Mouse (Mus musculus) midbrain, embryonic 10.5 days (tissue): ENCODE results near the gene Jade2. TPM values are rescaled to one million over a fixed set of nuclear protein-coding genes. Genes with fewer than 3 reads are reported as not detected.

ENCODE experiments used
- DNase-seq: peaks from one replicate; pipeline ENCODE4 v3.0.0-alpha.2; 2017; ENCODE audit warnings: low spot score
- H3K27ac ChIP-seq: fragments of 300-500 bp; sonication (generic); replicated peaks from 2 replicates; pipeline ENCODE4 v1.5.1; 2016; ENCODE audit warnings: mild to moderate bottlenecking
- H3K27me3 ChIP-seq: fragments of 300-500 bp; sonication (generic); 2 replicates; pipeline ENCODE4 v1.6.1; 2016; ENCODE audit warnings: low read depth, mild to moderate bottlenecking; ENCODE audit not compliant: poor library complexity, severe bottlenecking
- H3K36me3 ChIP-seq: fragments of 300-500 bp; sonication (generic); 2 replicates; pipeline ENCODE4 v1.6.1; 2016; ENCODE audit warnings: mild to moderate bottlenecking, moderate library complexity
- H3K4me1 ChIP-seq: fragments of 300-500 bp; sonication (generic); 2 replicates; pipeline ENCODE4 v1.6.1; 2016
- H3K4me3 ChIP-seq: fragments of 300-500 bp; sonication (generic); 2 replicates; pipeline ENCODE4 v1.5.1; 2016; ENCODE audit warnings: mild to moderate bottlenecking, moderate library complexity
- H3K9me3 ChIP-seq: fragments of 300-500 bp; sonication (generic); replicated peaks from 2 replicates; pipeline ENCODE4 v1.6.1; 2016; ENCODE audit warnings: mild to moderate bottlenecking
- WGBS: fragments of 180-500 bp; shearing (Covaris S2); methylation state at CpG from one replicate; pipeline ENCODE4 v1.1.7; 2016; 5-methylcytosine and 5-hydroxymethylcytosine counted together
- polyA plus RNA-seq: library from polyadenylated mRNA; unstranded; fragments of >200 nt; fragmentation: Nextera tagmentation; extraction: Ambion mirVana; gene quantifications from 2 replicates; pipeline ENCODE4 v1.2.1, GENCODE M21; 2016

Jade2 gene
- polyA plus RNA-seq, 1 experiment from 2014 or later: 0.41 TPM

GRCm38 (mm10) chr11:51823271-51823670 is 34.2 kb downstream of the Jade2 start:
- 59% methylated on average over 11 of the region's 11 CpGs for WGBS
- no peaks in the 10 kb centered on the region for H3K27me3 ChIP-seq
- peak overlapping the region; percentile 69 for H3K27ac ChIP-seq
- no peaks in the 10 kb centered on the region for H3K9me3 ChIP-seq
- peaks cover 28% of the 10 kb centered on the region for H3K4me1 ChIP-seq
- peak; percentile 52 for DNase-seq
- 0 out of 2 replicates have a peak, but pooled peaks cover 2% of the 10 kb centered on the region for H3K36me3 ChIP-seq
- no peak overlapping the region for H3K4me3 ChIP-seq

- Histone ChIP-seq H3K27me3 (no peaks in the 10 kb centered on the region), H3K27ac (peak overlapping the region; percentile 69), H3K36me3 (0 out of 2 replicates have a peak, but pooled peaks cover 2% of the 10 kb centered on the region), H3K9me3 (no peaks in the 10 kb centered on the region), H3K4me1 (peaks cover 32% of the 10 kb centered on the region), H3K4me3 (no peak overlapping the region)
- 42% methylated on average over 4 of the region's 4 CpGs for WGBS
- no peak for DNase-seq
Measured at GRCm38 (mm10) chr11:51822736-51823135, 34.7 kb downstream of the Jade2 start.

- Histone ChIP-seq H3K27me3 (no peaks in the 10 kb centered on the region), H3K36me3 (0 out of 2 replicates have a peak, but pooled peaks cover 2% of the 10 kb centered on the region), H3K27ac (0 out of 2 replicates have a peak overlapping the region, but pooled peaks have one; percentile 20), H3K4me3 (no peak overlapping the region), H3K9me3 (no peaks in the 10 kb centered on the region), H3K4me1 (peaks cover 32% of the 10 kb centered on the region)
- WGBS: 50% methylated on average over 11 of the region's 11 CpGs
- peak; percentile 75 for DNase-seq
Measured at GRCm38 (mm10) chr11:51820861-51821260, 36.6 kb downstream of the Jade2 start.

GRCm38 (mm10) chr11:51819964-51820363 is 37.5 kb downstream of the Jade2 start:
- 76% methylated on average over 3 of the region's 3 CpGs for WGBS
- DNase-seq: peak; percentile 35
- no peaks in the 10 kb centered on the region for H3K27me3 ChIP-seq
- no peaks in the 10 kb centered on the region for H3K9me3 ChIP-seq
- H3K4me3 ChIP-seq: no peak overlapping the region
- no peak overlapping the region for H3K27ac ChIP-seq
- H3K36me3 ChIP-seq: 0 out of 2 replicates have a peak, but pooled peaks cover 2% of the 10 kb centered on the region
- H3K4me1 ChIP-seq: peaks cover 32% of the 10 kb centered on the region

GRCm38 (mm10) chr11:51818837-51819236 is 38.6 kb downstream of the Jade2 start:
- H3K27me3 ChIP-seq: no peaks in the 10 kb centered on the region
- 90% methylated on average over 4 of the region's 4 CpGs for WGBS
- H3K27ac ChIP-seq: no peak overlapping the region
- no peaks in the 10 kb centered on the region for H3K36me3 ChIP-seq
- DNase-seq: no peak
- H3K9me3 ChIP-seq: no peaks in the 10 kb centered on the region
- H3K4me3 ChIP-seq: no peak overlapping the region
- peaks cover 26% of the 10 kb centered on the region for H3K4me1 ChIP-seq

- no peaks in the 10 kb centered on the region for H3K9me3 ChIP-seq
- H3K36me3 ChIP-seq: no peaks in the 10 kb centered on the region
- H3K4me1 ChIP-seq: peaks cover 15% of the 10 kb centered on the region
- no peak overlapping the region for H3K4me3 ChIP-seq
- 40% methylated on average over 6 of the region's 6 CpGs for WGBS
- H3K27me3 ChIP-seq: no peaks in the 10 kb centered on the region
- DNase-seq: peak; percentile 85
- no peak overlapping the region; the same call in 1 of the 2 replicates for H3K27ac ChIP-seq
Measured at GRCm38 (mm10) chr11:51817756-51818155, 39.7 kb downstream of the Jade2 start.

GRCm38 (mm10) chr11:51812022-51812546 is 45.4 kb downstream of the Jade2 start:
- WGBS: 91% methylated on average over 8 of the region's 8 CpGs
- Histone ChIP-seq H3K4me1 (no peaks in the 10 kb centered on the region), H3K9me3 (no peaks in the 10 kb centered on the region), H3K27me3 (no peaks in the 10 kb centered on the region), H3K4me3 (no peak overlapping the region), H3K27ac (no peak overlapping the region), H3K36me3 (no peaks in the 10 kb centered on the region)
- DNase-seq: no peak

- no peaks in the 10 kb centered on the region for H3K4me1 ChIP-seq
- DNase-seq: no peak
- H3K27me3 ChIP-seq: no peaks in the 10 kb centered on the region
- no peaks in the 10 kb centered on the region for H3K9me3 ChIP-seq
- no peak overlapping the region for H3K4me3 ChIP-seq
- 82% methylated on average over 4 of the region's 4 CpGs for WGBS
- no peaks in the 10 kb centered on the region for H3K36me3 ChIP-seq
- H3K27ac ChIP-seq: no peak overlapping the region
Measured at GRCm38 (mm10) chr11:51811230-51811629, 46.2 kb downstream of the Jade2 start.

GRCm38 (mm10) chr11:51809632-51810224 is 47.7 kb downstream of the Jade2 start:
- H3K27me3 ChIP-seq: no peaks in the 10 kb centered on the region
- H3K36me3 ChIP-seq: no peaks in the 10 kb centered on the region
- WGBS: 68% methylated on average over 6 of the region's 6 CpGs
- no peaks in the 10 kb centered on the region for H3K9me3 ChIP-seq
- no peak overlapping the region for H3K4me3 ChIP-seq
- H3K4me1 ChIP-seq: peaks cover 7% of the 10 kb centered on the region
- H3K27ac ChIP-seq: no peak overlapping the region
- DNase-seq: no peak

- H3K4me1 ChIP-seq: peaks cover 7% of the 10 kb centered on the region
- no peak overlapping the region for H3K27ac ChIP-seq
- H3K36me3 ChIP-seq: no peaks in the 10 kb centered on the region
- H3K27me3 ChIP-seq: no peaks in the 10 kb centered on the region
- no peak for DNase-seq
- WGBS: 61% methylated on average over 13 of the region's 13 CpGs
- no peaks in the 10 kb centered on the region for H3K9me3 ChIP-seq
- H3K4me3 ChIP-seq: no peak overlapping the region
Measured at GRCm38 (mm10) chr11:51807108-51807879, 50.2 kb downstream of the Jade2 start.

- Histone ChIP-seq H3K27me3 (no peaks in the 10 kb centered on the region), H3K9me3 (no peaks in the 10 kb centered on the region), H3K4me3 (peak overlapping the region; percentile 58), H3K36me3 (no peaks in the 10 kb centered on the region), H3K4me1 (peaks cover 10% of the 10 kb centered on the region), H3K27ac (peak overlapping the region; percentile 69)
- 18% methylated on average over 17 of the region's 17 CpGs for WGBS
- DNase-seq: peak; percentile 52
Measured at GRCm38 (mm10) chr11:51805221-51805981, 52.1 kb downstream of the Jade2 start.

- Histone ChIP-seq H3K36me3 (no peaks in the 10 kb centered on the region), H3K27ac (no peak overlapping the region), H3K4me3 (no peak overlapping the region), H3K9me3 (no peaks in the 10 kb centered on the region), H3K4me1 (peaks cover 8% of the 10 kb centered on the region), H3K27me3 (no peaks in the 10 kb centered on the region)
- 57% methylated on average over 8 of the region's 8 CpGs for WGBS
- no peak for DNase-seq
Measured at GRCm38 (mm10) chr11:51800634-51801325, 56.7 kb downstream of the Jade2 start.
